Mouse (Mus musculus): ENCODE measurements around the gene Gm45021. TPM values are rescaled to one million over a fixed set of nuclear protein-coding genes. Genes with fewer than 3 reads are reported as not detected.

Gm45021 gene
- not detected in 2 replicates for polyA plus RNA-seq (2014; fragmentation: Nextera tagmentation; extraction: Ambion mirVana)

- H3K4me1 ChIP-seq (replicated peaks; ENCODE audit: control insufficient read depth, insufficient read depth, low read length) = peaks cover 5% of the 10 kb centered on the region
- H3K36me3 ChIP-seq (replicated peaks; ENCODE audit: control insufficient read depth, insufficient read depth) = no peaks in the 10 kb centered on the region
- ATAC-seq (ENCODE audit: low FRiP score) = no peak
- WGBS = 70% methylated on average over 6 of the region's 6 CpGs
- no peak for DNase-seq (ENCODE audit: low spot score)
- H3K27ac ChIP-seq = no peak within 1 kb of the TSS
- H3K27me3 ChIP-seq (ENCODE audit: control insufficient read depth, insufficient read depth, low read length) = no peaks in the 10 kb centered on the region
- no peak within 1 kb of the TSS for H3K4me3 ChIP-seq (replicated peaks; ENCODE audit: low read length)
- H3K4me2 ChIP-seq (replicated peaks) = no peak within 1 kb of the TSS
- H3K9me3 ChIP-seq (ENCODE audit: control insufficient read depth, low read length) = no peaks in the 10 kb centered on the region
- no peak within 1 kb of the TSS for H3K9ac ChIP-seq
Measured at GRCm38 (mm10) chr6:48589194-48589750, at the start of gene Gm45021. TSS of gene Gm45021 (plus strand) at chr6:48589610.

- ATAC-seq (ENCODE audit: low FRiP score) (no peak), DNase-seq (ENCODE audit: low spot score) (no peak)
- 81% methylated on average over 5 of the region's 5 CpGs for WGBS
- no peak overlapping the region for H3K27ac ChIP-seq
- H3K4me3 ChIP-seq (replicated peaks; ENCODE audit: low read length) = no peak overlapping the region
- peaks cover 33% of the 10 kb centered on the region for H3K36me3 ChIP-seq (replicated peaks; ENCODE audit: control insufficient read depth, insufficient read depth)
- no peaks in the 10 kb centered on the region for H3K9me3 ChIP-seq (ENCODE audit: control insufficient read depth, low read length)
- no peak overlapping the region for H3K9ac ChIP-seq
- peaks cover 28% of the 10 kb centered on the region for H3K4me1 ChIP-seq (replicated peaks; ENCODE audit: control insufficient read depth, insufficient read depth, low read length)
- no peak overlapping the region for H3K4me2 ChIP-seq (replicated peaks)
- no peaks in the 10 kb centered on the region for H3K27me3 ChIP-seq (ENCODE audit: control insufficient read depth, insufficient read depth, low read length)
Measured at GRCm38 (mm10) chr6:48539860-48540259, 49.5 kb upstream of the Gm45021 start.

- Histone ChIP-seq H3K27me3 (ENCODE audit: control insufficient read depth, insufficient read depth, low read length) (no peaks in the 10 kb centered on the region), H3K4me3 (replicated peaks; ENCODE audit: low read length) (no peak overlapping the region), H3K4me1 (replicated peaks; ENCODE audit: control insufficient read depth, insufficient read depth, low read length) (peaks cover 28% of the 10 kb centered on the region), H3K9me3 (ENCODE audit: control insufficient read depth, low read length) (no peaks in the 10 kb centered on the region), H3K27ac (no peak overlapping the region), H3K36me3 (replicated peaks; ENCODE audit: control insufficient read depth, insufficient read depth) (peaks cover 33% of the 10 kb centered on the region), H3K4me2 (replicated peaks) (no peak overlapping the region), H3K9ac (no peak overlapping the region)
- ATAC-seq (ENCODE audit: low FRiP score) (no peak), DNase-seq (ENCODE audit: low spot score) (no peak)
- WGBS = 83% methylated on average over 3 of the region's 3 CpGs
Measured at GRCm38 (mm10) chr6:48540721-48541120, 48.7 kb upstream of the Gm45021 start.

- Histone ChIP-seq H3K9ac (no peak overlapping the region), H3K27me3 (ENCODE audit: control insufficient read depth, insufficient read depth, low read length) (no peaks in the 10 kb centered on the region)
Measured at GRCm38 (mm10) chr6:48541560-48542450, 47.6 kb upstream of the Gm45021 start.

GRCm38 (mm10) chr6:48542631-48543030 is 46.8 kb upstream of the Gm45021 start:
- H3K4me3 ChIP-seq (replicated peaks; ENCODE audit: low read length) = no peak overlapping the region
- ATAC-seq (ENCODE audit: low FRiP score) = no peak
- WGBS = 97% methylated on average over 3 of the region's 3 CpGs
- H3K27ac ChIP-seq = no peak overlapping the region
- no peak overlapping the region for H3K9ac ChIP-seq
- no peaks in the 10 kb centered on the region for H3K9me3 ChIP-seq (ENCODE audit: control insufficient read depth, low read length)
- H3K27me3 ChIP-seq (ENCODE audit: control insufficient read depth, insufficient read depth, low read length) = no peaks in the 10 kb centered on the region
- peaks cover 33% of the 10 kb centered on the region for H3K36me3 ChIP-seq (replicated peaks; ENCODE audit: control insufficient read depth, insufficient read depth)
- no peak overlapping the region for H3K4me2 ChIP-seq (replicated peaks)
- no peak for DNase-seq (ENCODE audit: low spot score)
- peaks cover 17% of the 10 kb centered on the region for H3K4me1 ChIP-seq (replicated peaks; ENCODE audit: control insufficient read depth, insufficient read depth, low read length)

More at GRCm38 (mm10) chr6:48541560-48542450, 47.6 kb upstream of the Gm45021 start:
- Histone ChIP-seq H3K4me2 (replicated peaks) (no peak overlapping the region), H3K4me3 (replicated peaks; ENCODE audit: low read length) (no peak overlapping the region), H3K27ac (no peak overlapping the region), H3K9me3 (ENCODE audit: control insufficient read depth, low read length) (no peaks in the 10 kb centered on the region), H3K36me3 (replicated peaks; ENCODE audit: control insufficient read depth, insufficient read depth) (peaks cover 33% of the 10 kb centered on the region), H3K4me1 (replicated peaks; ENCODE audit: control insufficient read depth, insufficient read depth, low read length) (peaks cover 20% of the 10 kb centered on the region)
- no peak for DNase-seq (ENCODE audit: low spot score)
- no peak for ATAC-seq (ENCODE audit: low FRiP score)
- 60% methylated on average over 7 of the region's 7 CpGs for WGBS

GRCm38 (mm10) chr6:48545251-48545650 is 44.2 kb upstream of the Gm45021 start:
- H3K9ac ChIP-seq = no peak overlapping the region
- no peaks in the 10 kb centered on the region for H3K27me3 ChIP-seq (ENCODE audit: control insufficient read depth, insufficient read depth, low read length)
- no peaks in the 10 kb centered on the region for H3K9me3 ChIP-seq (ENCODE audit: control insufficient read depth, low read length)
- H3K4me3 ChIP-seq (replicated peaks; ENCODE audit: low read length) = no peak overlapping the region
- 82% methylated on average over 5 of the region's 5 CpGs for WGBS
- DNase-seq (ENCODE audit: low spot score) (no peak), ATAC-seq (ENCODE audit: low FRiP score) (no peak)
- H3K36me3 ChIP-seq (replicated peaks; ENCODE audit: control insufficient read depth, insufficient read depth) = peaks cover 26% of the 10 kb centered on the region
- no peaks in the 10 kb centered on the region for H3K4me1 ChIP-seq (replicated peaks; ENCODE audit: control insufficient read depth, insufficient read depth, low read length)
- H3K27ac ChIP-seq = no peak overlapping the region
- no peak overlapping the region for H3K4me2 ChIP-seq (replicated peaks)

GRCm38 (mm10) chr6:48546271-48546670 is 43.1 kb upstream of the Gm45021 start:
- Histone ChIP-seq H3K36me3 (replicated peaks; ENCODE audit: control insufficient read depth, insufficient read depth) (peaks cover 15% of the 10 kb centered on the region), H3K9me3 (ENCODE audit: control insufficient read depth, low read length) (no peaks in the 10 kb centered on the region), H3K27ac (no peak overlapping the region), H3K4me2 (replicated peaks) (no peak overlapping the region), H3K27me3 (ENCODE audit: control insufficient read depth, insufficient read depth, low read length) (no peaks in the 10 kb centered on the region), H3K4me1 (replicated peaks; ENCODE audit: control insufficient read depth, insufficient read depth, low read length) (no peaks in the 10 kb centered on the region), H3K4me3 (replicated peaks; ENCODE audit: low read length) (no peak overlapping the region), H3K9ac (no peak overlapping the region)
- DNase-seq (ENCODE audit: low spot score) (no peak), ATAC-seq (ENCODE audit: low FRiP score) (no peak; the same call in 1 of the 2 replicates)
- WGBS = 52% methylated on average over 1 of the region's 1 CpGs

GRCm38 (mm10) chr6:48546858-48547257 is 42.6 kb upstream of the Gm45021 start:
- H3K27ac ChIP-seq = no peak overlapping the region
- WGBS = 82% methylated on average over 4 of the region's 4 CpGs
- no peak overlapping the region for H3K9ac ChIP-seq
- ATAC-seq (ENCODE audit: low FRiP score) (no peak), DNase-seq (ENCODE audit: low spot score) (no peak)
- no peaks in the 10 kb centered on the region for H3K4me1 ChIP-seq (replicated peaks; ENCODE audit: control insufficient read depth, insufficient read depth, low read length)
- H3K36me3 ChIP-seq (replicated peaks; ENCODE audit: control insufficient read depth, insufficient read depth) = peaks cover 9% of the 10 kb centered on the region
- no peak overlapping the region for H3K4me3 ChIP-seq (replicated peaks; ENCODE audit: low read length)
- no peaks in the 10 kb centered on the region for H3K27me3 ChIP-seq (ENCODE audit: control insufficient read depth, insufficient read depth, low read length)
- no peak overlapping the region for H3K4me2 ChIP-seq (replicated peaks)
- no peaks in the 10 kb centered on the region for H3K9me3 ChIP-seq (ENCODE audit: control insufficient read depth, low read length)

GRCm38 (mm10) chr6:48548314-48548713 is 41.1 kb upstream of the Gm45021 start:
- Histone ChIP-seq H3K9ac (no peak overlapping the region), H3K9me3 (ENCODE audit: control insufficient read depth, low read length) (no peaks in the 10 kb centered on the region), H3K27ac (no peak overlapping the region), H3K36me3 (replicated peaks; ENCODE audit: control insufficient read depth, insufficient read depth) (no peaks in the 10 kb centered on the region), H3K4me1 (replicated peaks; ENCODE audit: control insufficient read depth, insufficient read depth, low read length) (0 out of 2 replicates have a peak, but pooled peaks cover under 1% of the 10 kb centered on the region), H3K4me3 (replicated peaks; ENCODE audit: low read length) (no peak overlapping the region), H3K27me3 (ENCODE audit: control insufficient read depth, insufficient read depth, low read length) (no peaks in the 10 kb centered on the region), H3K4me2 (replicated peaks) (no peak overlapping the region)
- ATAC-seq (ENCODE audit: low FRiP score) (no peak), DNase-seq (ENCODE audit: low spot score) (no peak)
- WGBS = 89% methylated on average over 6 of the region's 6 CpGs
